ENCODE assay signal across 8 mouse cellular contexts in the genomic region with DNA sequence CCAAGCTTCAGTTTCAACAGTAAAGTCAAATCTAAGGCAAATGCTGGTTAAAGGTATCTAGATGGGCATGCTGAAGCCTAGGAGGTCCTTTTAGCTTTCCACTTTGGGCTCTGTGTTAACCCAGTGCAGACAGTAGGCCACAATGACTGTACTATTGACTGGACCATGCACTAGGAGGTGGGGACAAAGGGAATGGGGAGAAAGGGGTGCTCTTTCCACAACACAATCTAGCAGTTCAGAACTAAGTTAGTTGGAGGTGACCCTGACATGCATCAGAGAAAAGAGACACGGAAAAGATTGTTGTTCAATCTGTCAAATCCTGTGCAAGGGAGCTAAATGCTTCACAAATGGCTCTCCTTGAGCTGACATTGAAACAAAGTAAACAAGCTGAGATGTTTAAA. TPM values are rescaled to one million over a fixed set of nuclear protein-coding genes. Genes with fewer than 3 reads are reported as not detected.
A peak's percentile ranks its signal among the peaks of the same experiment; 100 is the strongest.
DNase-seq lines count a peak whose midpoint lies in the region; ATAC-seq and TF ChIP-seq lines count a peak whose summit lies in the region.

No protein-coding gene starts in this region.

- no peak for ATAC-seq in erythroblast, adult 5-6 weeks (replicated peaks; ENCODE audit: low FRiP score, poor library complexity, severe bottlenecking)
- ATAC-seq in hindbrain, postnatal 0 days = no peak
- ATAC-seq in liver, postnatal 0 days = peak; percentile 40
- ATAC-seq in stomach, embryonic 14.5 days (ENCODE audit: insufficient number of reproducible peaks, insufficient read depth, low FRiP score, low read depth) = no peak

- H3K9ac ChIP-seq in ES-Bruce4 (ENCODE audit: low read depth, poor library complexity, severe bottlenecking) = 0 out of 2 replicates have a peak overlapping the region, but pooled peaks have one; percentile 57
- H3K9ac ChIP-seq in hindbrain, postnatal 0 days (replicated peaks; ENCODE audit: low read length) = peak overlapping the region; percentile 53
- H3K9ac ChIP-seq in liver, postnatal 0 days (replicated peaks) = peak overlapping the region; percentile 75
- peak overlapping the region; percentile 50 for H3K9ac ChIP-seq in stomach, embryonic 14.5 days (replicated peaks; ENCODE audit: low read depth, low read length)

- peaks cover 16% of the 10 kb centered on the region for H3K4me1 ChIP-seq in erythroblast, embryonic 14.5 days (ENCODE audit: control insufficient read depth)
- H3K4me1 ChIP-seq in ES-Bruce4 (ENCODE audit: control insufficient read depth, insufficient read depth, low read length) = peaks cover 1% of the 10 kb centered on the region
- H3K4me1 ChIP-seq in embryonic fibroblast, embryonic 13.5 days (ENCODE audit: control insufficient read depth, insufficient read depth, low read length) = peaks cover 10% of the 10 kb centered on the region
- H3K4me1 ChIP-seq in hindbrain, postnatal 0 days (ENCODE audit: insufficient read depth, low read length) = peaks cover 23% of the 10 kb centered on the region
- peaks cover 14% of the 10 kb centered on the region for H3K4me1 ChIP-seq in liver, postnatal 0 days (ENCODE audit: insufficient read depth)
- peaks cover 20% of the 10 kb centered on the region for H3K4me1 ChIP-seq in stomach, embryonic 14.5 days (ENCODE audit: control insufficient read depth, insufficient read depth, low read length)

- no peak for TF ChIP-seq EP300 in ES-Bruce4 (IDR thresholded peaks at IDR 0.05; ENCODE audit: insufficient read depth, low read depth, low read length)
- TF ChIP-seq EP300 in liver, postnatal 0 days (IDR thresholded peaks at IDR 0.05; ENCODE audit: low read depth) = no peak

- peak; percentile 24 for DNase-seq in hindbrain, postnatal 0 days (ENCODE audit: low spot score)
- no peak for DNase-seq in liver, postnatal 0 days
- no peak for DNase-seq in left cerebral cortex, postnatal 4 days

- intact Hi-C loops in left cerebral cortex, postnatal 4 days (cut with DNase I) = no loop called here

- H3K4me3 ChIP-seq in erythroblast, embryonic 14.5 days (replicated peaks) = peak overlapping the region; percentile 68
- no peak overlapping the region for H3K4me3 ChIP-seq in ES-Bruce4 (ENCODE audit: low read depth, low read length)
- H3K4me3 ChIP-seq in embryonic fibroblast, embryonic 13.5 days (ENCODE audit: insufficient read depth, low read length) = peak overlapping the region; percentile 72
- H3K4me3 ChIP-seq in hindbrain, postnatal 0 days (ENCODE audit: low read length) = peak overlapping the region; percentile 84
- H3K4me3 ChIP-seq in liver, postnatal 0 days (ENCODE audit: low read depth, low read length) = peak overlapping the region; percentile 57
- H3K4me3 ChIP-seq in stomach, embryonic 14.5 days (ENCODE audit: low read depth, low read length) = peak overlapping the region; percentile 70

- H3K27me3 ChIP-seq in erythroblast, embryonic 14.5 days (ENCODE audit: control insufficient read depth) = peaks cover 40% of the 10 kb centered on the region
- H3K27me3 ChIP-seq in ES-Bruce4 (ENCODE audit: control insufficient read depth, insufficient read depth, low read length, poor library complexity, severe bottlenecking) = no peaks in the 10 kb centered on the region
- H3K27me3 ChIP-seq in hindbrain, postnatal 0 days (ENCODE audit: insufficient read depth, low read length) = no peaks in the 10 kb centered on the region
- H3K27me3 ChIP-seq in liver, postnatal 0 days (ENCODE audit: insufficient read depth, low read length) = no peaks in the 10 kb centered on the region
- H3K27me3 ChIP-seq in stomach, embryonic 14.5 days (ENCODE audit: control insufficient read depth, insufficient read depth, low read length) = no peaks in the 10 kb centered on the region

- peaks cover 2% of the 10 kb centered on the region; the same call in 1 of the 2 replicates for H3K9me3 ChIP-seq in erythroblast, embryonic 14.5 days (ENCODE audit: control insufficient read depth, low read length)
- no peaks in the 10 kb centered on the region for H3K9me3 ChIP-seq in ES-Bruce4 (replicated peaks; ENCODE audit: control insufficient read depth, insufficient read depth, low read length, poor library complexity, severe bottlenecking)
- no peaks in the 10 kb centered on the region for H3K9me3 ChIP-seq in hindbrain, postnatal 0 days (ENCODE audit: low read length)
- H3K9me3 ChIP-seq in liver, postnatal 0 days (ENCODE audit: low read length) = no peaks in the 10 kb centered on the region
- no peaks in the 10 kb centered on the region for H3K9me3 ChIP-seq in stomach, embryonic 14.5 days (ENCODE audit: control insufficient read depth, low read depth, low read length)

- H3K36me3 ChIP-seq in erythroblast, embryonic 14.5 days (ENCODE audit: control insufficient read depth) = peaks cover 6% of the 10 kb centered on the region; the same call in 1 of the 2 replicates
- no peaks in the 10 kb centered on the region for H3K36me3 ChIP-seq in ES-Bruce4 (ENCODE audit: control insufficient read depth, insufficient read depth, low read length, poor library complexity, severe bottlenecking)
- no peaks in the 10 kb centered on the region for H3K36me3 ChIP-seq in hindbrain, postnatal 0 days (ENCODE audit: insufficient read depth, low read length)
- H3K36me3 ChIP-seq in liver, postnatal 0 days (replicated peaks; ENCODE audit: insufficient read depth, low read length) = no peaks in the 10 kb centered on the region
- peaks cover 9% of the 10 kb centered on the region for H3K36me3 ChIP-seq in stomach, embryonic 14.5 days (ENCODE audit: control insufficient read depth, insufficient read depth, low read length)

- no peak for TF ChIP-seq POLR2A in ES-Bruce4 (IDR thresholded peaks at IDR 0.05; ENCODE audit: insufficient read depth, low read length)
- peak; percentile 44 for TF ChIP-seq POLR2A in embryonic fibroblast, embryonic 13.5 days (IDR thresholded peaks at IDR 0.05; ENCODE audit: low read depth, low read length)

- H3K27ac ChIP-seq in ES-Bruce4 (ENCODE audit: insufficient read depth, low read length) = no peak overlapping the region
- H3K27ac ChIP-seq in embryonic fibroblast, embryonic 13.5 days (ENCODE audit: insufficient read depth, low read length) = peak overlapping the region; percentile 94
- H3K27ac ChIP-seq in hindbrain, postnatal 0 days = peak overlapping the region; percentile 92
- H3K27ac ChIP-seq in liver, postnatal 0 days (ENCODE audit: low read depth) = peak overlapping the region; percentile 97
- H3K27ac ChIP-seq in stomach, embryonic 14.5 days (ENCODE audit: low read length) = peak overlapping the region; percentile 95

- no peak for TF ChIP-seq CTCF in ES-Bruce4 (IDR thresholded peaks at IDR 0.05; ENCODE audit: low read depth, low read length)
- TF ChIP-seq CTCF in embryonic fibroblast, embryonic 13.5 days (IDR thresholded peaks at IDR 0.05; ENCODE audit: borderline replicate concordance, insufficient read depth, low read length) = no peak
- TF ChIP-seq CTCF in hindbrain, postnatal 0 days (IDR thresholded peaks at IDR 0.05; ENCODE audit: low read depth) = no peak
- no peak for TF ChIP-seq CTCF in liver, postnatal 0 days (IDR thresholded peaks at IDR 0.05; ENCODE audit: low read depth)

- WGBS in hindbrain, postnatal 0 days = 0% methylated on average over 1 of the region's 1 CpGs
- WGBS in liver, postnatal 0 days (ENCODE audit: insufficient replicate concordance) = 46% methylated on average over 1 of the region's 1 CpGs
- 6% methylated on average over 1 of the region's 1 CpGs for WGBS in stomach, embryonic 14.5 days

- peak overlapping the region; percentile 77 for H3K4me2 ChIP-seq in hindbrain, postnatal 0 days (ENCODE audit: low read depth, low read length)
- H3K4me2 ChIP-seq in liver, postnatal 0 days (ENCODE audit: low read depth, low read length) = peak overlapping the region; percentile 88
- H3K4me2 ChIP-seq in stomach, embryonic 14.5 days (replicated peaks; ENCODE audit: low read depth, low read length) = peak overlapping the region; percentile 88

RNA-seq across cellular contexts. Expression of gene Irs1, which starts 7.3 kb away (rescaled TPM):
- polyA plus RNA-seq in erythroblast, embryonic 14.5 days (2012) = 0.01 TPM in 1 of 2 replicates, not detected in the other
- total RNA-seq in erythroblast, adult 5-6 weeks (2015; ENCODE audit: low replicate concordance) = 0.42 TPM in 1 of 2 replicates, not detected in the other
- total RNA-seq in erythroblast, adult 5-6 weeks (2017; ENCODE audit: low replicate concordance) = not detected in 2 replicates
- 15.3 and 15.8 TPM in 2 replicates for polyA plus RNA-seq in ES-Bruce4 (2011; ENCODE audit: insufficient read depth, insufficient read length, low read depth, missing spikeins)
- 27.5 and 41.2 TPM in 2 replicates for polyA plus RNA-seq in embryonic fibroblast, embryonic 13.5 days (2011; ENCODE audit: insufficient read length, low read depth, missing spikeins)
- total RNA-seq in hindbrain, postnatal 0 days (2014; rRNA removed) = 66.7 and 67.2 TPM in 2 replicates
- 5.9 and 6.3 TPM in 2 replicates for polyA plus RNA-seq in hindbrain, postnatal 0 days (2015; fragmentation: Nextera tagmentation; extraction: Ambion mirVana)
- 1.2 and 1.4 TPM in 2 replicates for polyA plus RNA-seq in liver, postnatal 0 days (2015; fragmentation: Nextera tagmentation; extraction: Ambion mirVana)
- polyA plus RNA-seq in stomach, embryonic 14.5 days (2014; fragmentation: Nextera tagmentation; extraction: Ambion mirVana) = 6.7 TPM in 2 replicates
- total RNA-seq in left cerebral cortex, postnatal 4 days (2021) = 10 to 100 TPM; 30.5 to 30.8 TPM

RNA-seq across cellular contexts. Expression of gene Rhbdd1, which starts 32.4 kb away (rescaled TPM):
- polyA plus RNA-seq in erythroblast, embryonic 14.5 days (2012) = 0.13 and 0.15 TPM in 2 replicates
- total RNA-seq in erythroblast, adult 5-6 weeks (2015; ENCODE audit: low replicate concordance) = 3.6 and 5.2 TPM in 2 replicates
- 4.6 and 7.6 TPM in 2 replicates for total RNA-seq in erythroblast, adult 5-6 weeks (2017; ENCODE audit: low replicate concordance)
- polyA plus RNA-seq in ES-Bruce4 (2011; ENCODE audit: insufficient read depth, insufficient read length, low read depth, missing spikeins) = 19.2 and 21.4 TPM in 2 replicates
- 38.0 and 40.7 TPM in 2 replicates for polyA plus RNA-seq in embryonic fibroblast, embryonic 13.5 days (2011; ENCODE audit: insufficient read length, low read depth, missing spikeins)
- 3.8 and 5.1 TPM in 2 replicates for total RNA-seq in hindbrain, postnatal 0 days (2014; rRNA removed)
- 2.7 and 3.2 TPM in 2 replicates for polyA plus RNA-seq in hindbrain, postnatal 0 days (2015; fragmentation: Nextera tagmentation; extraction: Ambion mirVana)
- polyA plus RNA-seq in liver, postnatal 0 days (2015; fragmentation: Nextera tagmentation; extraction: Ambion mirVana) = 4.7 and 5.9 TPM in 2 replicates
- polyA plus RNA-seq in stomach, embryonic 14.5 days (2014; fragmentation: Nextera tagmentation; extraction: Ambion mirVana) = 6.2 and 6.6 TPM in 2 replicates
- total RNA-seq in left cerebral cortex, postnatal 4 days (2021) = 1 to 10 TPM; 3.7 to 3.8 TPM

RNA-seq across cellular contexts. Expression of gene Gm9747, which starts 51.0 kb away (rescaled TPM):
- polyA plus RNA-seq in erythroblast, embryonic 14.5 days (2012) = not detected in 2 replicates
- total RNA-seq in erythroblast, adult 5-6 weeks (2015; ENCODE audit: low replicate concordance) = not detected in 2 replicates
- not detected in 2 replicates for total RNA-seq in erythroblast, adult 5-6 weeks (2017; ENCODE audit: low replicate concordance)
- polyA plus RNA-seq in ES-Bruce4 (2011; ENCODE audit: insufficient read depth, insufficient read length, low read depth, missing spikeins) = not detected in 2 replicates
- polyA plus RNA-seq in embryonic fibroblast, embryonic 13.5 days (2011; ENCODE audit: insufficient read length, low read depth, missing spikeins) = not detected in 2 replicates
- total RNA-seq in hindbrain, postnatal 0 days (2014; rRNA removed) = not detected in 2 replicates
- polyA plus RNA-seq in hindbrain, postnatal 0 days (2015; fragmentation: Nextera tagmentation; extraction: Ambion mirVana) = 17.5 and 17.7 TPM in 2 replicates
- 3.4 and 3.9 TPM in 2 replicates for polyA plus RNA-seq in liver, postnatal 0 days (2015; fragmentation: Nextera tagmentation; extraction: Ambion mirVana)
- 20.3 and 22.5 TPM in 2 replicates for polyA plus RNA-seq in stomach, embryonic 14.5 days (2014; fragmentation: Nextera tagmentation; extraction: Ambion mirVana)
- not detected for total RNA-seq in left cerebral cortex, postnatal 4 days (2021)
